ENCODE assay signal across 14 mouse cellular contexts in the genomic region with DNA sequence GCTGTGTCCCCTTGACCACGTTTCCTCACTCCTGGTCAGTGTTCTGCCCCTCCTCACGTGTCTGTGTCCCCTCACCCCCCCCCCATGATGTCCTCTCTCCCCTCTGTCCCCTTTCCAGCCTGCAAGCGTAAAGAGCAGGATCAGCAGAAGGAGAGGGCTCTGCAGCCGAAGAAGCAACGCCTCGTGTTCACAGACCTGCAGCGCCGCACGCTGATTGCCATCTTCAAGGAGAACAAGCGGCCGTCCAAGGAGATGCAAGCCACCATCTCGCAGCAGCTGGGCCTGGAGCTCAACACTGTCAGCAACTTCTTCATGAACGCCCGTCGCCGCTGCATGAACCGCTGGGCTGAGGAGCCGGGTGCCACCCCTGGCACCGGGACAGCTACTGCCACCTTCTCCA. TPM values are rescaled to one million over a fixed set of nuclear protein-coding genes. Genes with fewer than 3 reads are reported as not detected.
DNase-seq lines count a peak whose midpoint lies in the region; ATAC-seq and TF ChIP-seq lines count a peak whose summit lies in the region.
"Had no signal": no experiment of that assay in that cellular context is flagged by ENCODE, and none has a peak within 500 bp of the region (broad histone marks: within the 10 kb centered on the region; RNA-seq: fewer than 3 reads in every experiment).

No protein-coding gene starts in this region.

- H3K36me3 ChIP-seq in heart, embryonic 12.5 days = no peaks in the 10 kb centered on the region
- no peaks in the 10 kb centered on the region for H3K36me3 ChIP-seq in forebrain, embryonic 14.5 days (ENCODE audit: control insufficient read depth, insufficient read depth, low read length)
- no peaks in the 10 kb centered on the region for H3K36me3 ChIP-seq in limb, embryonic 14.5 days (ENCODE audit: control insufficient read depth, insufficient read depth, low read length)
- H3K36me3 ChIP-seq: lung, embryonic 15.5 days had no signal

- no peaks in the 10 kb centered on the region for H3K9me3 ChIP-seq in heart, embryonic 12.5 days (replicated peaks)
- H3K9me3 ChIP-seq in forebrain, embryonic 14.5 days (replicated peaks; ENCODE audit: control insufficient read depth, low read length) = no peaks in the 10 kb centered on the region
- no peaks in the 10 kb centered on the region for H3K9me3 ChIP-seq in limb, embryonic 14.5 days (ENCODE audit: control insufficient read depth, low read length)
- H3K9me3 ChIP-seq: lung, embryonic 15.5 days had no signal

- DNase-seq in heart, postnatal 36 days = no peak
- peak; percentile 36 for DNase-seq in MN1 (ENCODE audit: low spot score)
- DNase-seq in forebrain, embryonic 14.5 days (ENCODE audit: low spot score) = no peak
- DNase-seq in limb, embryonic 14.5 days (ENCODE audit: low spot score) = no peak
- no peak for DNase-seq in left cerebral cortex, postnatal 36 days (ENCODE audit: low spot score in 2 of 2)
- no peak for DNase-seq in lung, adult 2 months
- no peak for DNase-seq in urinary bladder, adult 18-20 months (ENCODE audit: low spot score in 2 of 2)
- DNase-seq: gastrocnemius, postnatal 10 days; kidney, adult 11 months; thymus, adult 18-20 months had no signal

- no peak overlapping the region for H3K27ac ChIP-seq in heart, embryonic 12.5 days (ENCODE audit: poor library complexity, severe bottlenecking)
- H3K27ac ChIP-seq in forebrain, embryonic 14.5 days (ENCODE audit: low read depth, low read length) = no peak overlapping the region
- no peak overlapping the region for H3K27ac ChIP-seq in limb, embryonic 14.5 days (replicated peaks; ENCODE audit: low read depth, low read length)
- H3K27ac ChIP-seq: lung, embryonic 15.5 days had no signal

- no peak for TF ChIP-seq CTCF in lung, adult 2 months (IDR thresholded peaks at IDR 0.05; ENCODE audit: insufficient read depth, low read length)

- TF ChIP-seq POLR2A in limb, embryonic 14.5 days (IDR thresholded peaks at IDR 0.05; ENCODE audit: borderline replicate concordance, extremely low read depth, insufficient read depth, insufficient read length) = no peak
- TF ChIP-seq POLR2A in lung, adult 2 months (IDR thresholded peaks at IDR 0.05; ENCODE audit: borderline replicate concordance, extremely low read depth, low read depth, low read length) = no peak

- 7% methylated on average over 19 of the region's 19 CpGs for WGBS in heart, embryonic 12.5 days
- WGBS in forebrain, embryonic 14.5 days = 7% methylated on average over 19 of the region's 19 CpGs
- WGBS in limb, embryonic 14.5 days = 6% methylated on average over 19 of the region's 19 CpGs
- WGBS in lung, adult 2 months = 10% methylated on average over 19 of the region's 19 CpGs

- H3K4me1 ChIP-seq in heart, embryonic 12.5 days (replicated peaks) = peaks cover 18% of the 10 kb centered on the region
- H3K4me1 ChIP-seq in forebrain, embryonic 14.5 days (ENCODE audit: control insufficient read depth, insufficient read depth, low read length) = peaks cover 2% of the 10 kb centered on the region; the same call in 1 of the 2 replicates
- H3K4me1 ChIP-seq in limb, embryonic 14.5 days (ENCODE audit: control insufficient read depth, insufficient read depth, low read length) = peaks cover 3% of the 10 kb centered on the region; the same call in 1 of the 2 replicates
- no peaks in the 10 kb centered on the region for H3K4me1 ChIP-seq in lung, adult 2 months (ENCODE audit: control insufficient read depth, insufficient read depth, low read length)

- no peak for ATAC-seq in heart, embryonic 12.5 days (ENCODE audit: insufficient number of reproducible peaks, low FRiP score)
- no peak for ATAC-seq in forebrain, embryonic 14.5 days
- no peak for ATAC-seq in limb, embryonic 14.5 days (ENCODE audit: low FRiP score, low read depth)

- peak overlapping the region; percentile 60; the same call in 1 of the 2 replicates for H3K9ac ChIP-seq in heart, embryonic 12.5 days
- H3K9ac ChIP-seq in forebrain, embryonic 14.5 days (ENCODE audit: low read length) = peak overlapping the region; percentile 26; the same call in 1 of the 2 replicates
- 0 out of 2 replicates have a peak overlapping the region, but pooled peaks have one; percentile 28 for H3K9ac ChIP-seq in limb, embryonic 14.5 days (ENCODE audit: low read depth, low read length, severe bottlenecking)
- H3K9ac ChIP-seq: lung, embryonic 15.5 days had no signal

- intact Hi-C loops in heart, postnatal 36 days (cut with DNase I) = no loop called here
- intact Hi-C loops in left cerebral cortex, postnatal 36 days (cut with DNase I) = no loop called here

- H3K4me3 ChIP-seq in heart, embryonic 12.5 days = 0 out of 2 replicates have a peak overlapping the region, but pooled peaks have one; percentile 1
- H3K4me3 ChIP-seq in forebrain, embryonic 14.5 days (ENCODE audit: low read depth, low read length) = no peak overlapping the region
- H3K4me3 ChIP-seq in limb, embryonic 14.5 days (replicated peaks; ENCODE audit: low read length) = no peak overlapping the region
- H3K4me3 ChIP-seq in lung, adult 2 months (replicated peaks; ENCODE audit: extremely low read depth, low read depth, low read length) = no peak overlapping the region
- H3K4me3 ChIP-seq: lung, embryonic 15.5 days; myocyte had no signal

- H3K27me3 ChIP-seq in heart, embryonic 12.5 days (replicated peaks) = peaks cover 53% of the 10 kb centered on the region
- 0 out of 2 replicates have a peak, but pooled peaks cover 7% of the 10 kb centered on the region for H3K27me3 ChIP-seq in forebrain, embryonic 14.5 days (replicated peaks; ENCODE audit: control insufficient read depth, insufficient read depth, low read length)
- H3K27me3 ChIP-seq in limb, embryonic 14.5 days (ENCODE audit: control insufficient read depth, insufficient read depth, low read length) = peaks cover 45% of the 10 kb centered on the region

- H3K4me2 ChIP-seq in heart, embryonic 12.5 days = peak overlapping the region; percentile 35
- 0 out of 2 replicates have a peak overlapping the region, but pooled peaks have one; percentile 16 for H3K4me2 ChIP-seq in forebrain, embryonic 14.5 days (ENCODE audit: low read length)
- H3K4me2 ChIP-seq in limb, embryonic 14.5 days (replicated peaks; ENCODE audit: low read depth, low read length, severe bottlenecking) = 0 out of 2 replicates have a peak overlapping the region, but pooled peaks have one; percentile 17
- H3K4me2 ChIP-seq: lung, embryonic 15.5 days had no signal

RNA-seq across cellular contexts. Expression of a gene that starts 19.1 kb away (rescaled TPM):
- polyA plus RNA-seq in heart, embryonic 12.5 days (2016; fragmentation: Nextera tagmentation; extraction: Ambion mirVana) = not detected in 2 replicates
- not detected for total RNA-seq in heart, postnatal 36 days (2021)
- 0.28 and 0.34 TPM in 2 replicates for polyA plus RNA-seq in forebrain, embryonic 14.5 days (2014; fragmentation: Nextera tagmentation; extraction: Ambion mirVana)
- 0.01 TPM in 2 replicates for polyA plus RNA-seq in limb, embryonic 14.5 days (2012; rRNA removed)
- polyA plus RNA-seq in limb, embryonic 14.5 days (2014; fragmentation: Nextera tagmentation; extraction: Ambion mirVana) = not detected in 2 replicates
- total RNA-seq in left cerebral cortex, postnatal 36 days (2021) = not detected
- not detected in 2 replicates for polyA plus RNA-seq in lung, adult 2 months (2012; rRNA removed)
- total RNA-seq: gastrocnemius, postnatal 10 days had no signal
- polyA plus RNA-seq: C2C12; lung, embryonic 15.5 days; myocyte had no signal

RNA-seq across cellular contexts. Expression of a gene that starts 25.2 kb away (rescaled TPM):
- polyA plus RNA-seq in heart, embryonic 12.5 days (2016; fragmentation: Nextera tagmentation; extraction: Ambion mirVana) = 0.05 and 0.17 TPM in 2 replicates
- not detected for total RNA-seq in heart, postnatal 36 days (2021)
- 0.30 and 0.33 TPM in 2 replicates for polyA plus RNA-seq in forebrain, embryonic 14.5 days (2014; fragmentation: Nextera tagmentation; extraction: Ambion mirVana)
- polyA plus RNA-seq in limb, embryonic 14.5 days (2012; rRNA removed) = 0.30 and 0.70 TPM in 2 replicates
- polyA plus RNA-seq in limb, embryonic 14.5 days (2014; fragmentation: Nextera tagmentation; extraction: Ambion mirVana) = 0.14 and 0.22 TPM in 2 replicates
- under 1 TPM; 0.20 to 0.27 TPM for total RNA-seq in left cerebral cortex, postnatal 36 days (2021)
- 0.08 and 0.11 TPM in 2 replicates for polyA plus RNA-seq in lung, adult 2 months (2012; rRNA removed)
- total RNA-seq: gastrocnemius, postnatal 10 days had no signal

RNA-seq across cellular contexts. Expression of a gene that starts 47.6 kb away (rescaled TPM):
- polyA plus RNA-seq in heart, embryonic 12.5 days (2016; fragmentation: Nextera tagmentation; extraction: Ambion mirVana) = 21.5 and 22.2 TPM in 2 replicates
- 10 to 100 TPM; 12.3 to 13.7 TPM for total RNA-seq in heart, postnatal 36 days (2021)
- polyA plus RNA-seq in forebrain, embryonic 14.5 days (2014; fragmentation: Nextera tagmentation; extraction: Ambion mirVana) = 22.3 and 28.8 TPM in 2 replicates
- polyA plus RNA-seq in limb, embryonic 14.5 days (2012; rRNA removed) = 56.4 and 79.5 TPM in 2 replicates
- polyA plus RNA-seq in limb, embryonic 14.5 days (2014; fragmentation: Nextera tagmentation; extraction: Ambion mirVana) = 27.9 and 32.4 TPM in 2 replicates
- total RNA-seq in left cerebral cortex, postnatal 36 days (2021) = 10 to 100 TPM; 43.5 to 56.8 TPM
- 61.8 and 62.7 TPM in 2 replicates for polyA plus RNA-seq in lung, adult 2 months (2012; rRNA removed)
